Mouse (Mus musculus): Measurements from ENCODE around the gene Rnf19b.

- TF ChIP-seq CTCF (conservative IDR thresholded peaks at IDR 0.05; ENCODE audit: insufficient read depth, insufficient read length, low read depth, low read length) (no peak), POLR2A (IDR thresholded peaks at IDR 0.05; ENCODE audit: low read depth, low read length) (no peak)
These were observed 23.1 kb upstream of the Rnf19b start for GRCm38 (mm10) chr4:129034706-129035660.

All from kidney, adult 2 months (tissue).